Mouse (Mus musculus): Measurements from ENCODE around the gene Apbb2. TPM values are rescaled to one million over a fixed set of nuclear protein-coding genes. Genes with fewer than 3 reads are reported as not detected.

The Apbb2 gene
- polyA plus RNA-seq, 1 experiment: 22.6 TPM

DNA sequence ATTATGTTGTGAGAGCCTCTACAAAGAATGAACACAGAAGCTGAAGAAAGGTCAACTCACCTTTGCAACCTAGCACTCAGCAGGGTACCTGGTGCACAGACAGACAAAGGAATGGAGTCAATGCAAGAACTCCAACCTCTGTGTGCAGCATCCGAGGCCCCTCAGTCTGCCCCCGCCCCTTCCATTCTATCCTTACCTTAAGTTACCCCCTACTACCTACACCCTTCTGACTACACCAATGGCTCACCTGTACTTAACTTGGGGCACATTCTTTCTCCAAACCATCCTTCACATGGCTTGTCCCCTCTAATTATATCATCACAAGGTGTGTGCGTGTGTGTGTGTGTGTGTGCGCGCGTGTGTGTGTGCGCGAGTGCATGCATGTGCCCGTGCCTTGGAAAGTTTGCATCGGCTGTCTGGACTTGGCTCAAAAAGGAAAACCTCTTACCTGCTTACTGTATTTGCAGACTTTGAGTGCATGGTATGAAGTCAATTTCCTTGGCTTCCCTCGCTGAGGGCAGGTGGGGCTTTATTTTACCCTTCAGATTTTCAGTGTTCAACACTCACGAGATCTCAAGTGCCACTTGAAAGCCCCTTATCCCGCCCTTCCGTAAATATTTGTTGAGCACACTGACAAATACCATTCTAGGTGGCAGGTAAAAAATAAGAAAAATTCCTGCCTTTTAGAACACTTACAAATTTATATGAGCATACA is 84.7 kb downstream of the Apbb2 start:
- Histone ChIP-seq H3K79me2 (ENCODE audit: control insufficient read depth, insufficient read depth) (peaks cover 100% of the 10 kb centered on the region), H3K4me3 (ENCODE audit: insufficient read depth, poor library complexity, severe bottlenecking) (no peak overlapping the region), H3K36me3 (ENCODE audit: control insufficient read depth, insufficient read depth) (peaks cover 15% of the 10 kb centered on the region), H3ac (ENCODE audit: control insufficient read depth, insufficient read length, low read depth) (no peak overlapping the region), H3K27me3 (ENCODE audit: control insufficient read depth, insufficient read depth, insufficient read length) (no peaks in the 10 kb centered on the region), H3K79me3 (ENCODE audit: low read depth) (peaks cover 79% of the 10 kb centered on the region)
- TF ChIP-seq MAX (IDR thresholded peaks at IDR 0.05) (no peak), MYOG (IDR thresholded peaks at IDR 0.05; ENCODE audit: control insufficient read depth, extremely low read depth, insufficient read length) (no peak), CEBPB (IDR thresholded peaks at IDR 0.05; ENCODE audit: low read depth) (no peak), MYOD1 (IDR thresholded peaks at IDR 0.05; ENCODE audit: control insufficient read depth, insufficient read length, low read depth) (no peak), USF1 (IDR thresholded peaks at IDR 0.05; ENCODE audit: low read depth) (no peak), CTCF (IDR thresholded peaks at IDR 0.05; ENCODE audit: control insufficient read depth, insufficient read depth, insufficient read length) (no peak), FOSL1 (IDR thresholded peaks at IDR 0.05; ENCODE audit: insufficient read depth, low read length, poor library complexity, severe bottlenecking) (no peak)

DNA sequence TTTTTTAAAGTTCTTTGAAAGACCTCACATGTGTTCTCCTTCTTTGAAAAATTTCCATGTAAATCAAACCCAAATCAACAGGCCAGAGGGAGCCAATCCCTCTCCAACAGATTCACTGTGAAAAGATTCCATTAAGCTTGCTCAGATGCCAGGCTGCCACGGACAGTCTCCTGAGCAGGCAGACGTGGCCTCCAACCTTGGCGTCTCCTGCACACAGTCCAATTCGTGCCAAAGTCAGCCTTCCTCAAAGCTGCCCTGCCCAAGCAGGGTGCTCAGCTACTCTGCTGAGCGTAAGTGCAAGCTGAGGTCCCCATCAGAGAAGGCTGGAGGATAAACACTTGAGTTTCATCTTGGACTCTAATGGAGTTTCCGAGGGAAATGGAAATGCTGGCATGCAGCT is 85.8 kb downstream of the Apbb2 start:
- no peaks in the 10 kb centered on the region for H3K27me3 ChIP-seq (ENCODE audit: control insufficient read depth, insufficient read depth, insufficient read length)
- no peak overlapping the region for H3K4me3 ChIP-seq (ENCODE audit: insufficient read depth, poor library complexity, severe bottlenecking)
- peaks cover 75% of the 10 kb centered on the region for H3K79me3 ChIP-seq (ENCODE audit: low read depth)
- no peak for TF ChIP-seq MYOG (IDR thresholded peaks at IDR 0.05; ENCODE audit: control insufficient read depth, extremely low read depth, insufficient read length)
- no peak for TF ChIP-seq CEBPB (IDR thresholded peaks at IDR 0.05; ENCODE audit: low read depth)
- no peak for TF ChIP-seq MAX (IDR thresholded peaks at IDR 0.05)
- TF ChIP-seq USF1 (IDR thresholded peaks at IDR 0.05; ENCODE audit: low read depth): no peak
- no peak for TF ChIP-seq MYOD1 (IDR thresholded peaks at IDR 0.05; ENCODE audit: control insufficient read depth, insufficient read length, low read depth)
- no peak for TF ChIP-seq FOSL1 (IDR thresholded peaks at IDR 0.05; ENCODE audit: insufficient read depth, low read length, poor library complexity, severe bottlenecking)
- no peak for TF ChIP-seq CTCF (IDR thresholded peaks at IDR 0.05; ENCODE audit: control insufficient read depth, insufficient read depth, insufficient read length)
- H3ac ChIP-seq (ENCODE audit: control insufficient read depth, insufficient read length, low read depth): no peak overlapping the region
- H3K79me2 ChIP-seq (ENCODE audit: control insufficient read depth, insufficient read depth): peaks cover 100% of the 10 kb centered on the region
- H3K36me3 ChIP-seq (ENCODE audit: control insufficient read depth, insufficient read depth): peaks cover 15% of the 10 kb centered on the region

DNA sequence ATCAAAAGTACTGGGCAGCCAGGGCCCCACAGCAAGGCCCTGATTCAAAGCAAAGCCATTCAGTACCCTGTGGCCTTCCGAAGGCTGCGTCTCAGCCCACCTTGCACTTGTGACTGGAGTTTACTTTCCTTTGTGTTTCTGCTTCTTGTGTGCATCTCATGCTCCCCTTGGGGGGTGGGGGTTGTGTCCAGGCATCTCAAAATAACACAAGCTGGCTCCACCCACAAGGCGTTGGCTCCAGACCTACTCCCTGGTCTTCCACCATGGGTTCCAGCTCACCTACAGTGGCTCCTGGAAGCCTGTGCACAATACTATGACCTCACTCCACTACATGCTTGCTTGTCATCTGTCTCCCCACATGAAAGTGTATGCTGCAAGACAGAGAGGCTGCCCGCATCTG is 88.2 kb downstream of the Apbb2 start:
- no peak for TF ChIP-seq MYOG (IDR thresholded peaks at IDR 0.05; ENCODE audit: control insufficient read depth, extremely low read depth, insufficient read length)
- TF ChIP-seq FOSL1 (IDR thresholded peaks at IDR 0.05; ENCODE audit: insufficient read depth, low read length, poor library complexity, severe bottlenecking): no peak
- TF ChIP-seq USF1 (IDR thresholded peaks at IDR 0.05; ENCODE audit: low read depth): no peak
- TF ChIP-seq CEBPB (IDR thresholded peaks at IDR 0.05; ENCODE audit: low read depth): no peak
- no peak for TF ChIP-seq MYOD1 (IDR thresholded peaks at IDR 0.05; ENCODE audit: control insufficient read depth, insufficient read length, low read depth)
- Histone ChIP-seq H3K79me2 (ENCODE audit: control insufficient read depth, insufficient read depth) (peaks cover 91% of the 10 kb centered on the region), H3K4me3 (ENCODE audit: insufficient read depth, poor library complexity, severe bottlenecking) (no peak overlapping the region), H3K79me3 (ENCODE audit: low read depth) (peaks cover 63% of the 10 kb centered on the region), H3K36me3 (ENCODE audit: control insufficient read depth, insufficient read depth) (peaks cover 9% of the 10 kb centered on the region), H3K27me3 (ENCODE audit: control insufficient read depth, insufficient read depth, insufficient read length) (no peaks in the 10 kb centered on the region), H3ac (ENCODE audit: control insufficient read depth, insufficient read length, low read depth) (no peak overlapping the region)

DNA sequence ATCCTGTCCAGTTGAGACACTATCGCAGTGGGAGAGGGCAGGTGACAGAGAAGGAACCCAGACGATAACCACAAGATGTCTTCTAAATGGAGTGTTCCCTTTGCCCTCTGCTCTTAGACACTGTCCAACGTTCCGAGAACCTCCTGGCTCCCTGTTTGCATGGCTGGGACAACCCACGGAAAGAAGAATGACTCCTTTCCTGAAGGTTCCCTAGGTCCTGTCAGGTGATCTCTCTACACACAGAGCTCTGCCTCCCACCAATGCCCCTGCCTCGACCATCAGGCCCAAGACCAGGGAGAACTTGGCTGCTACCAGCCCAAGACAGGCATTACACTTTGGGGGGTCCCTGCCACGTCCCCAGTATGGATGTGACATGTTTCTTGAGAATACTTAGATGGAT is 89.0 kb downstream of the Apbb2 start:
- TF ChIP-seq MYOG (IDR thresholded peaks at IDR 0.05; ENCODE audit: control insufficient read depth, extremely low read depth, insufficient read length) (no peak), FOSL1 (IDR thresholded peaks at IDR 0.05; ENCODE audit: insufficient read depth, low read length, poor library complexity, severe bottlenecking) (no peak), MAX (IDR thresholded peaks at IDR 0.05) (no peak), CEBPB (IDR thresholded peaks at IDR 0.05; ENCODE audit: low read depth) (no peak), USF1 (IDR thresholded peaks at IDR 0.05; ENCODE audit: low read depth) (no peak), MYOD1 (IDR thresholded peaks at IDR 0.05; ENCODE audit: control insufficient read depth, insufficient read length, low read depth) (no peak), CTCF (IDR thresholded peaks at IDR 0.05; ENCODE audit: control insufficient read depth, insufficient read depth, insufficient read length) (no peak)
- Histone ChIP-seq H3K36me3 (ENCODE audit: control insufficient read depth, insufficient read depth) (peaks cover 9% of the 10 kb centered on the region), H3K27me3 (ENCODE audit: control insufficient read depth, insufficient read depth, insufficient read length) (no peaks in the 10 kb centered on the region), H3K79me3 (ENCODE audit: low read depth) (peaks cover 60% of the 10 kb centered on the region), H3K4me3 (ENCODE audit: insufficient read depth, poor library complexity, severe bottlenecking) (no peak overlapping the region), H3K79me2 (ENCODE audit: control insufficient read depth, insufficient read depth) (peaks cover 91% of the 10 kb centered on the region), H3ac (ENCODE audit: control insufficient read depth, insufficient read length, low read depth) (no peak overlapping the region)

DNA sequence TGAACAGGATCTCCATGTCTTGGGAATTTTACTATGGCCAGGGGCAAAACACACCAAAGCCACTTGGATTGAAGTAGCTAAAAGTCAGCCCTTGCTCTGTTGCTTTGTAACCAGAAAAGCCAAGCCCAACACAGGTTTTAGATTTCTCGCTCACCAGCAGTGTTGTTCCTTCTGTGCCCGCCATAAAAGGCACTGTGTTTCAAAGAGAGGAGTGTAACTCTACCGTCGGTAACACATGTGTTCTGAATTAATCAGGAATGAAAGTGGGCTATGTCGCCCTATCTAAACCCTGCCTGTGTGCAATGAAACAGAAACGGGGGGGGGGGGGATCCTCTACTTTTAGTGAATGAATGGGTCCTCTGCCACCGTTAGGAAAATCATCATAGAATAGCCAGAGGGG is 90.0 kb downstream of the Apbb2 start:
- Histone ChIP-seq H3K27me3 (ENCODE audit: control insufficient read depth, insufficient read depth, insufficient read length) (no peaks in the 10 kb centered on the region), H3K36me3 (ENCODE audit: control insufficient read depth, insufficient read depth) (peaks cover 9% of the 10 kb centered on the region), H3ac (ENCODE audit: control insufficient read depth, insufficient read length, low read depth) (no peak overlapping the region), H3K79me2 (ENCODE audit: control insufficient read depth, insufficient read depth) (peaks cover 82% of the 10 kb centered on the region), H3K79me3 (ENCODE audit: low read depth) (peaks cover 52% of the 10 kb centered on the region), H3K4me3 (ENCODE audit: insufficient read depth, poor library complexity, severe bottlenecking) (no peak overlapping the region)
- no peak for TF ChIP-seq CEBPB (IDR thresholded peaks at IDR 0.05; ENCODE audit: low read depth)
- TF ChIP-seq MYOG (IDR thresholded peaks at IDR 0.05; ENCODE audit: control insufficient read depth, extremely low read depth, insufficient read length): no peak
- TF ChIP-seq CTCF (IDR thresholded peaks at IDR 0.05; ENCODE audit: control insufficient read depth, insufficient read depth, insufficient read length): no peak
- no peak for TF ChIP-seq USF1 (IDR thresholded peaks at IDR 0.05; ENCODE audit: low read depth)
- no peak for TF ChIP-seq MYOD1 (IDR thresholded peaks at IDR 0.05; ENCODE audit: control insufficient read depth, insufficient read length, low read depth)
- TF ChIP-seq FOSL1 (IDR thresholded peaks at IDR 0.05; ENCODE audit: insufficient read depth, low read length, poor library complexity, severe bottlenecking): no peak
- TF ChIP-seq MAX (IDR thresholded peaks at IDR 0.05): no peak
